Mouse (Mus musculus): ENCODE measurements around the gene Ankrd34a.

The Ankrd34a gene

DNA sequence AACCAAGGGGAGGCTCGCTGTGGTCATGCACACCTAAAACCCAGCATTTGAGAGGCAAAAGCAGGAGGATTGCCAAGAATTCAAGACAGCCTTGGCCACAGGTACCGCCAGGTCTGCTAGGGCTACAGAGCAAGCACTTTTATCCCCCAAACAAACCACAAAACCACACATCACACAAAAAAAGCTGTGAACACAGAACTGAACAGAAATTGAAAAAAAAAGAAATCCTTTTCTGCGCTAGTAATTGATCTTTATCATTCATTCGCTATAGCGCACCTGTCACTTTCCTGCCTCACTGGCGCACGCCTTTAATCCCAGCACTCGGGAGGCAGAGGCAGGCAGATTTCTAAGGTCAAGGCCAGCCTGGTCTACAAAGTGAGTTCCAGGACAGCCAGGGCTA, 33.2 kb upstream of the Ankrd34a start:
- DNase-seq (ENCODE audit: low spot score): no peak

DNA sequence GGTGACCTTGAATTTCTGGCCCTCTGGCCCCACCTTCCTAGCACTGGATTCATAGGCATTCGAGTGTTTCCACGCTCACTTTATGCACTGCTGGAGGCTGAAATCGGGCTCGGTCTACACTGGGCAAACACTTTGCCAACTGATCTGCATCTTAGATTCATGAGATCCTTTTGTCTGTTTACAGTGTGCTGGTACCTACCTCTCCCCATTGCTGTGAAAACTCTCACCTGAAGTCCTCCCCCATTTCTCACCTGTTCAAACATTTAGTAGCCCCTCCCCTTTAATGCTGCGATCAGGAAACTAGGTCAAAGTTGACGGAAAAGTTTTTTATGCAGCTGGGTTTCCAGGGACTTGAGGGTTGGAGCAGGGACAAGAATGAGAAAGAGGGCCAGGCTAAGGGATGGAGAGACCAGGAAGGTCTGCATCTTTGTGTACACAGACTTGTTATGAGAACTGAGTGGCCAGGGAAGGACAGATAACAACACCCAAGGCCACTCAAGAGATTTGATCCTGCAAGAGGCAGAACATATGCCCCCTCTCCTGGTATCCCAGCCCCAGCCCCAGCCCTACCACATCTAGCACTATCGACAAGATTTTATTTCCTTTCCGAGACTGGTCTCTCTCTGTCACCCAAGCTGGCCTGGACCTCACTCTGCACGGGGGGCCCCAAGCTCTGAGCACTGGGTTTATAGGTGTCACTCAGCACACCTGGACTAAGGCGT, 32.4 kb upstream of the Ankrd34a start:
- DNase-seq (ENCODE audit: low spot score): no peak

GRCm38 (mm10) chr3:96564633-96565032, 31.8 kb upstream of the Ankrd34a start:
- DNase-seq (ENCODE audit: low spot score): peak; percentile 40

DNA sequence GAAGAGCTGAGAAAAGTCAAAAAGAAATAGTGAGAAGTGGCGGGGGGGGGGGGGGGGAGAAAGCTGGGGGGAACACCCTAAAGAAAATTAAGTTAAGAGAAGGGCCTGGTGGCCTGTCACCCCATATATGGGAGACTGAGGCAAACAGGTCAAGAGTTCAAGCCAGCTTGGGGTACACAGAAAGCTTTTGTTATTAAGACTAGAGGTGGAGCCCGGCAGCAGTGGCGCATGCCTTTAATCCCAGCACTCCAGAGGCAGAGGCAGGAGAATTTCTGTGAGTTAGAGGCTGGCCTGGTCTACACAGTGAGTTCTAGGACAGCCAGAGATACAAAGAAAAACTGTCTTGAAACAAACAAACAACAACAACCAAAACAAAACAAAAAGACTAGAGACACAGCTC, 31.3 kb upstream of the Ankrd34a start:
- DNase-seq (ENCODE audit: low spot score): no peak

GRCm38 (mm10) chr3:96566661-96567450, 29.6 kb upstream of the Ankrd34a start:
- DNase-seq (ENCODE audit: low spot score): no peak

- DNase-seq (ENCODE audit: low spot score): no peak
Measured at GRCm38 (mm10) chr3:96568605-96569004, 27.8 kb upstream of the Ankrd34a start.

GRCm38 (mm10) chr3:96569506-96569905, 26.9 kb upstream of the Ankrd34a start:
- DNase-seq (ENCODE audit: low spot score): no peak

DNA sequence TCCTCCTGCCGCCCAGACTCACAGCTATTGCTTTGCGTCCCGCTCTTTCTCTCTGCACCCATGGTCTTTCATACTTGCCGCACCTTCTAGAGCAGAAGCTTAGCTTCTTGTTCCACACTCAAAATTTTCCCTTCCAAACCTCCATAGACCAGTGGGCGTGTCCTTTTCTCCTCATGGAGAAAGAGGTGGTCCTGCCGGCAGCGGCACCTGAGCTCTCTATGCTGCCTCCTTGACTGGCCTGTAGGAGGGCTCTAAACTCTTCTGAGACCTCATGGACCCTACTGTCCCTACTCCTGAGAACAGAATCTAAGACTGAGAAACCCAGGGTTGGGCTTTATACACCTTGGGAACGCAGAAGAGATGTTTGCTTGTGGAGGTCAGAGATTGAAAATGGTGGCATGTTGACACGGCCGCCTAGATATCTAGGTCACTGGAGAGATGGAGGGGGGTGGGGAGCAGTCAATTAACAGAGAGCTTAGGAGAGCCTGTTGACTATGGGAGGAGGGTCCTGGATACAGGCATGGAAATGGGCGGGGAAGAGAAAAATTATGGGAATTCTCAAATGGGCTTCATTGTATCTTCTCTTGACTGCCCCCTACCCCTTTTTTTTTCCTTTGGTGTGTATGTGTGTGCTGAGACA, 26.4 kb upstream of the Ankrd34a start:
- DNase-seq (ENCODE audit: low spot score): no peak

DNA sequence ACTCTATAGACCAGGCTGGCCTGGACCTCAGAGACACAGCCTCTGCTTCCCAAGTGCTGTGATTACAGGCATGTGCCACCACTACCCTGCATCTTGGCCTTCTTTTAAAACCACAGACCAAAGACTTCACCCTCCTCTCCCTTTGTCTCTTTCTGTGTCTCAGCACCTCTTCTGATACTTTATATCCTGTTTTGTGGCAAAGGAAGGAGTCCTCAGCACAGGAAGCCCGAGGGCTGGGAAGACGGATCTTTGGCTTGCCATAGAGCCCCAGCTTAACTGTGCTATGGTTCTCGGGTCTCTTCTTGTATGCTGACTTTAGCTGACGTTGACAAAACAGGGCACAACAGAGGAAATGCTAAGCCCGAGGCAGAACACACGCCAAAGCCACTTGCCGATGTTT, 25.8 kb upstream of the Ankrd34a start:
- no peak for DNase-seq (ENCODE audit: low spot score)

- no peak for DNase-seq (ENCODE audit: low spot score)
Measured at GRCm38 (mm10) chr3:96571336-96571735, 25.1 kb upstream of the Ankrd34a start.

DNA sequence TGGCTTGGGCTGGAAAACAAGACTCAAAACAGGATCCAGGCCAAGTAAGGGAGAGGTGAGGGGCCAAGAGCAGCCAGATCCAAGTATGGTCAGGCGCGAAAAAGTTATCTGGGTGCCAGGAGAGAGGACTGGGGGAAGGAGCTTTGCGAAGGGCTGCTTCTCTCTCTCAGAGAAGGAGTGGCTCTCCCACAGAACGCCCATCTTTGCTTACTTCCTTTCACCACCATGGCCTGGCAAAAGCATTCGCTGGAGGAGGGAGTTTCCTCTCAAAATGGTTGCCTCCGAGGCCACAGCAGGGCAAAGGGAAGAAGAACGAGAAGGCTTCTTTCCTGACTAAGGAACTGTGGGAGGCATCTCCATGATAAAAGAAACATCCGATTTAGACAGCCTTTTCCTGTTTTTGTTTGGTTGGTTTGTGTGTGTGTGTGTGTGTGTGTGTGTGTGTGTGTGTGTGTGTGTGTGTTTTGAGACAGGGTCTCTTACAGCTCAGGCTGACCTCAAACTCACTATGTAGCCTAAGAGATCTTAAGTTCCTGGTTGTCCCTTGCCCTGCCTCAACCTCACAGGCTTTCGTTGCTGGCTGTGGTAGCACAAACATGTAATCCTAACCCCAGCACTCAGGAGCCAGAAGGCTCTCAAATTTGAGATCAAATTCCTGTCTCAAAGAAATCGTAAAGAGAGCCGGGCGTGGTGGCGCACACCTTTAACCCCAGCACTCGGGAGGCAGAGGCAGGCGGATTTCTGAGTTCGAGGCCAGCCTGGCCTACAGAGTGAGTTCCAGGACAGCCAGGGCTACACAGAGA, 24.3 kb upstream of the Ankrd34a start:
- no peak for DNase-seq (ENCODE audit: low spot score)

DNA sequence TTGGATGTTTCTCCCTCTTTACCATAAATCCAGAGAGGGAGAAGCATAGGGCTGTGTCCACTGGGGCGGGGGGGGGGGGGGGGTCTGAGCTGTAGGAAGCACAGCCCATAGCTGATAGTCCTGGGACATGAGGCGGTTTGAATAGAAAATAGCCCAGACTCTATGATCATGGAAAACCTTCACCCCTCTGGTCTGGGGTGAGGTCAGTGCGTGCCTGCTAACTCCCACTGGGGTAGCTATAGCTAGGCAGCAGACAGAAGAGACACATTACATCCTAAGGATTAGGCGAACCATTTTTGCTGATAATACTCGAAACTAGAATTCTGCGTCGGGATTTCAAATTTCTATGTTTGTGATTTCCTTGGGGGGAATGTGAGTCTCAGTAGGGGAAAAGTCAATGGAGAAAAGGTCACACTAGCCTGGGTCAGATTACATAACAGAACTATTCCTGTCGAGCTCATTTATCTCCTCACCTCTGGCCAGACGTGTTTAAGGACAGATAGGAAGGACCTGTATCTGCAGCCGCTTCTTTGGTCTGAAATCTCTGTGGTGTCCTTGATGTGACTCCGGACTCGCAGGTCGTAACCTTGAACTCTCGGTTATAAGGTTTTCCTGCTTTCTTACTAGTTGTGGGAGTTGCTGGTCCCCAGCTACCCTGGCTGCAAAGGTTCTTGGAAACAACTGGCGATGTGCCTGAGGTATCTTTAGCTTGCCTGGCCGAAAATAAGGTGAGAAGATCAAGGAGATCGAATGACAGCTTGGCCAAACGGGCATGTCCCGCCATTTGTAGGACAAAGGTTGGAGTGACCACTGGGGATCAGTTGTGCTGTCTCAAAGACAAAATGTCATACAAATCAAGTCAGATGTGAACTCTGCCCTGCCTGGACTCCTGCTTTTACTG, 22.6 kb upstream of the Ankrd34a start:
- no peak for DNase-seq (ENCODE audit: low spot score)

- no peak for DNase-seq (ENCODE audit: low spot score)
Measured at GRCm38 (mm10) chr3:96575272-96575984, 21.0 kb upstream of the Ankrd34a start.

DNA sequence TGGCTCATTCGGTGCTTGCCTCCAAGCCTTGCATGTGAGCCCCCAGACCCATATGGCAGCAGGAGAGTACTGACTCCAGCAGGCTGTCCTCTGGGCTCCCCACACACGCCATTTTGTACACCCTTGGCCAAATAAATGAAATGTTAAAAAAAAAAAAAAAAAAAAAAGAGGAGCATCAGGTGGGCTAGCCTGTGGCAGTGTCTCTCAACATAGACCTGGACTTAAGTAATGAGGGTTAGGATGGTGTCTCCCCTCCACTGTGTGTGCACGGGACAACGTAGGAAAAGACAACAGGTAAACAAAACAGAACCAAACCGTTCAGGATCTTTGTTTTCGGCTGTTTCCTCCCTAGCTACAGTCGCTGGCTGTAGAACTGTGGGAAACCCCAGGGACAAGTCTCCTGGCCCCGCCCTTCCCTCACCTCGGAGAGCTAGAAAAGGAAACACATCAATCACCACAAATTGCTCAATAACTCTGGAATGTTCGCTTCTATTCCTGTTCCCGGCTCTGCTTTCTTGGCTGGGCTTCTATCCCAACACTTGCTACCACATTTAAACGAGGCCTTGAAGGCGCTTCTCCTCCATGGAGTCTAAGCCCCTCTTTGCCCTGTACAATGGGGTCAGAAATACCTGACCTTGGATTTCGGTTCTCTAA, 20.3 kb upstream of the Ankrd34a start:
- no peak for DNase-seq (ENCODE audit: low spot score)

- DNase-seq (ENCODE audit: low spot score): peak; percentile 89
Measured at GRCm38 (mm10) chr3:96576690-96577541, 19.5 kb upstream of the Ankrd34a start, which contains the start of gene Gm16253. Gm16253 (plus strand) TSS chr3:96576984.

DNA sequence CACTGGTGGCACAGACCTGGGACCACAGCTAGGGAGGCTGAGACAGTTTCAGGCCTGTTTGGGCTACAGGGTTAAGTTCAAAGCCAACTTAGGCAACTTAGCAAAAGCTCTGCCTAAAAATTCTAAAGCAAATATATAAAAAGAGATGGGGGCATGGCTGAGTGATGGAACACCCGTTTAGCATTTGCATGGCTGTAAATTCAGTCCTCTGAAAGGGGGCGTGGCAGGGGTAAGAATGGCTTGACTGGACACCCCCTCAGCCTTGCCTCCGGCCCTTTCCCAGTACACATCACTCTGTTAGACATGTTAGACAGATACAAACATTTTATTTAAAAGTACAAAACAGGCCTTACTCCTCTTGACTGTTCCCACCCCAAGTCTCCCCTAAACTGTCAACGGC, 18.9 kb upstream of the Ankrd34a start:
- no peak for DNase-seq (ENCODE audit: low spot score)

DNA sequence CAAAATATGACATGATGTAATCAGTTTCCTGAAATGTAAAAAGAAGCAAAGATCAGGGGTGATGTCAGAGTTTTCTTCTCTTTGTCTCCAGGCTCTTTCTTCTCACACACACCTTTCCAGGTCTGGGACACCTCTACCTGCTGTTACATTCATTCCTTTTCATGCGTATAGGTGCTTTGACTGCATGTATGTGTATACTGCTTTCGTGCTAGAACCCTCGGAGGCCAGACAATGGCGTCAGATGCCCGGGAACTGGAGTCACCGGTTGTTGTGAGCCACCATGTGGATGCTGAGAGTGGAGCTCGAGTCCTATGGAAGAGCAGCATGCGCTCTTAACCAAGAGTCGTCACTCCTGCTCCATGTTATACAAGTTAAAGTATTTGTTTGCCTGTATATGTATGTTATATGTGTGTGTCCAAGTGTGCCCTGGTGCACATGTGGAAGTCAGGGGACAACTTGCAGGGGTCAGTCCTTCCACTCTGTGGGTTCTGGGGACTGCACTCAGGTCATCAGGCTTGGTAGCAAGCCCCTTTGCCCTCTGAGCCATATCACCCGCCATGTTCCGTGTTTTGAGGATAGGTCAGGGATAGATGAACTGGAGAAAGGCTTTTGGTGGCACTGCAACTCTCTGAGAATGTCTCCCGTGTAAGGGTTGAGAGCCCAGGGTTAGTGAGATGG, 17.7 kb upstream of the Ankrd34a start:
- no peak for DNase-seq (ENCODE audit: low spot score)

DNA sequence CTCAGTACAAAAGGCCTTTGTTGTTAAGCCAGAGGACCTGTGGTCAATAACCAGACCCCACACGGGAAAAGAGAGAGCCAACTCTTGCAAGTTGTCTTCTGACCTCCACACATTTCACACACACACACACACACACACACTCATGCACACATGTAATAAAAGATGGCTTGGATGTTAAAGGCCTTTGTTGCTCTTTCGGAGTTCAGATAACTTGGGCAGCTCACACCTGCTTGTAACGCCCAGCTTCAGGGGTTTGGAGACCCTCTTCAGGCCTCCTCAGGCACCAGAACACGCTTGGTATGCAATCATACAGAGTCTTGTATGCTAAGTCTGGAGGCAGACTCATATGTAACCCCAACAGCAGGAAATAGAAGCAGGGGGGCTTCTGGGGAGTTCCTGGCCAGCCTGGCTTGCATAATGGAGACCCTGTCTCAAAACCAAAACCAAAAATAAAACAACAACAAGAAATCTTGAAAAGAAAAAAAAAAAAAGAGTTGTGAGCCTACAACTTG, 17.1 kb upstream of the Ankrd34a start:
- DNase-seq (ENCODE audit: low spot score): no peak

Measured in layer of hippocampus, adult 11-12 months (tissue).